Mouse (Mus musculus) testis, adult 2 months (tissue): ENCODE measurements at regions not wholly inside any gene's neighbourhood (a gene's known extent, or its start where the extent isn't known, plus 50 kb on each side); places are given as distances from the start of the nearest gene placed in this dataset.

Source experiments
- CTCF ChIP-seq: fragments of 200-500 bp; IDR thresholded peaks from 2 replicates; pipeline ENCODE4 v1.5.1; 2012; ENCODE audit warnings: low read depth, mild to moderate bottlenecking, inconsistent platforms, low read length, moderate library complexity; ENCODE audit not compliant: control insufficient read depth, insufficient read depth, insufficient replicate concordance
- POLR2A ChIP-seq: fragments of 200-500 bp; IDR thresholded peaks from 2 replicates; pipeline ENCODE4 v1.6.1; 2012; ENCODE audit warnings: low read depth, mild to moderate bottlenecking, inconsistent platforms, low read length, moderate library complexity; ENCODE audit not compliant: control insufficient read depth

- TF ChIP-seq CTCF (no peak), POLR2A (no peak)
Observed at GRCm38 (mm10) chr5:132759751-132760150, 216.6 kb upstream of the Auts2 start.
